12 mouse cellular contexts compared by ENCODE assay signal in genomic region chr1:76194844-76195243, GRCm38 (mm10).
DNase-seq lines count a peak whose midpoint lies in the region; ATAC-seq and TF ChIP-seq lines count a peak whose summit lies in the region.
"Had no signal": no experiment of that assay in that cellular context is flagged by ENCODE, and none has a peak within 500 bp of the region (broad histone marks: within the 10 kb centered on the region; RNA-seq: fewer than 3 reads in every experiment).

No protein-coding gene starts in this region.

- H3K4me2 ChIP-seq in heart, postnatal 0 days (ENCODE audit: low read depth, low read length): no peak overlapping the region
- H3K4me2 ChIP-seq: embryonic facial prominence, embryonic 12.5 days; forebrain, embryonic 13.5 days; limb, embryonic 13.5 days had no signal

- H3K4me3 ChIP-seq in heart, postnatal 0 days (ENCODE audit: low read depth, low read length): no peak overlapping the region
- H3K4me3 ChIP-seq: embryonic facial prominence, embryonic 12.5 days; forebrain, embryonic 13.5 days; limb, embryonic 13.5 days had no signal

- no peak for TF ChIP-seq EP300 in heart, postnatal 0 days (IDR thresholded peaks at IDR 0.05; ENCODE audit: low read depth)

- H3K4me1 ChIP-seq in heart, postnatal 0 days (ENCODE audit: control insufficient read depth, insufficient read depth): peaks cover 9% of the 10 kb centered on the region
- H3K4me1 ChIP-seq: embryonic facial prominence, embryonic 12.5 days; forebrain, embryonic 13.5 days had no signal

- H3K9ac ChIP-seq in heart, postnatal 0 days (replicated peaks; ENCODE audit: low read depth, low read length): no peak overlapping the region
- H3K9ac ChIP-seq: embryonic facial prominence, embryonic 12.5 days; forebrain, embryonic 13.5 days; limb, embryonic 13.5 days had no signal

- H3K27ac ChIP-seq in heart, postnatal 0 days (ENCODE audit: low read depth): no peak overlapping the region
- H3K27ac ChIP-seq: embryonic facial prominence, embryonic 12.5 days; forebrain, embryonic 13.5 days; limb, embryonic 13.5 days had no signal

- no peaks in the 10 kb centered on the region for H3K9me3 ChIP-seq in heart, postnatal 0 days (replicated peaks; ENCODE audit: control insufficient read depth, low read length)
- H3K9me3 ChIP-seq: embryonic facial prominence, embryonic 12.5 days; forebrain, embryonic 13.5 days; limb, embryonic 13.5 days had no signal

- peak; percentile 55; the same call in 1 of the 2 replicates for ATAC-seq in heart, postnatal 0 days (ENCODE audit: insufficient read depth, low read depth)
- ATAC-seq: CD4-positive, CD25-positive, alpha-beta regulatory T cell, adult 4 months; forebrain, embryonic 13.5 days had no signal

- WGBS in heart, postnatal 0 days: 27% methylated on average over 4 of the region's 4 CpGs

- peak; percentile 3 for DNase-seq in gastrocnemius, adult 18-20 months (ENCODE audit: low spot score)
- DNase-seq in gastrocnemius, postnatal 25 days: no peak
- peak; percentile 6 to 9 for DNase-seq in lung, adult 18-20 months
- no peak for DNase-seq in lung, postnatal 25 days (ENCODE audit: low spot score)
- peak; percentile 47 for DNase-seq in heart, postnatal 0 days (ENCODE audit: low spot score)
- DNase-seq in lung, postnatal 36 days: peak; percentile 35
- no peak for DNase-seq in embryo, embryonic 10.5 days (ENCODE audit: low spot score)
- DNase-seq: right cerebral cortex, postnatal 4 days had no signal

- H3K36me3 ChIP-seq in heart, postnatal 0 days (replicated peaks; ENCODE audit: control insufficient read depth, insufficient read depth, low read length): no peaks in the 10 kb centered on the region
- H3K36me3 ChIP-seq: embryonic facial prominence, embryonic 12.5 days; limb, embryonic 13.5 days had no signal

- no peaks in the 10 kb centered on the region for H3K27me3 ChIP-seq in heart, postnatal 0 days (ENCODE audit: control insufficient read depth, insufficient read depth, low read length)
- H3K27me3 ChIP-seq: embryonic facial prominence, embryonic 12.5 days; forebrain, embryonic 13.5 days had no signal

- no peak for TF ChIP-seq CTCF in heart, postnatal 0 days (IDR thresholded peaks at IDR 0.05; ENCODE audit: low read depth)

Comparison
In these comparisons a context has a peak if more than half of its experiments do, and no peak if none do; other contexts are left out.
1. DNase-seq: peak in gastrocnemius, adult 18-20 months (single experiment), lung, adult 18-20 months (2 of 2), heart, postnatal 0 days (single experiment) and lung, postnatal 36 days (single experiment); none in gastrocnemius, postnatal 25 days (single experiment), lung, postnatal 25 days (single experiment) and embryo, embryonic 10.5 days (single experiment).